Mouse (Mus musculus): ENCODE results near the gene Casq2.

The Casq2 gene

GRCm38 (mm10) chr3:102086283-102086682, at the start of gene Casq2:
Casq2 (plus strand) TSS chr3:102086415.
- DNase-seq = no peak

- no peak for DNase-seq
These were observed 48.4 kb upstream of the Casq2 start for GRCm38 (mm10) chr3:102037806-102038205.

- no peak for DNase-seq
These were observed 47.6 kb upstream of the Casq2 start for GRCm38 (mm10) chr3:102038608-102039007.

GRCm38 (mm10) chr3:102041632-102042031, 44.6 kb upstream of the Casq2 start:
- DNase-seq = no peak

- no peak for DNase-seq
These were observed 41.1 kb upstream of the Casq2 start for GRCm38 (mm10) chr3:102045071-102045470.

GRCm38 (mm10) chr3:102047532-102047931, 38.7 kb upstream of the Casq2 start:
- DNase-seq = no peak

- no peak for DNase-seq
These were observed 36.8 kb upstream of the Casq2 start for GRCm38 (mm10) chr3:102049207-102050104.

- DNase-seq = no peak
These were observed 34.2 kb upstream of the Casq2 start for GRCm38 (mm10) chr3:102052036-102052435.

GRCm38 (mm10) chr3:102053293-102053692, 32.9 kb upstream of the Casq2 start:
- no peak for DNase-seq

- DNase-seq = no peak
These were observed 30.3 kb upstream of the Casq2 start for GRCm38 (mm10) chr3:102055878-102056277.

GRCm38 (mm10) chr3:102060065-102060464, 26.1 kb upstream of the Casq2 start:
- no peak for DNase-seq

GRCm38 (mm10) chr3:102061923-102062670, 24.1 kb upstream of the Casq2 start:
- peak; percentile 66 for DNase-seq

GRCm38 (mm10) chr3:102062671-102063010, 23.6 kb upstream of the Casq2 start:
- no peak for DNase-seq

GRCm38 (mm10) chr3:102063273-102064120, 22.7 kb upstream of the Casq2 start:
- peak; percentile 39 for DNase-seq

- no peak for DNase-seq
These were observed 21.6 kb upstream of the Casq2 start for GRCm38 (mm10) chr3:102064566-102064965.

GRCm38 (mm10) chr3:102067306-102067705, 18.9 kb upstream of the Casq2 start:
- DNase-seq = no peak

- DNase-seq = no peak
These were observed 18.4 kb upstream of the Casq2 start for GRCm38 (mm10) chr3:102067861-102068260.

- no peak for DNase-seq
These were observed 17.0 kb upstream of the Casq2 start for GRCm38 (mm10) chr3:102069260-102069659.

- no peak for DNase-seq
These were observed 16.5 kb upstream of the Casq2 start for GRCm38 (mm10) chr3:102069686-102070085.

GRCm38 (mm10) chr3:102070360-102070759, 15.9 kb upstream of the Casq2 start:
- DNase-seq = no peak

GRCm38 (mm10) chr3:102071016-102071415, 15.2 kb upstream of the Casq2 start:
- no peak for DNase-seq

- DNase-seq = no peak
These were observed 6.8 kb upstream of the Casq2 start for GRCm38 (mm10) chr3:102079413-102079812.

- DNase-seq = peak; percentile 86
These were observed 4.4 kb upstream of the Casq2 start for GRCm38 (mm10) chr3:102081862-102082261.
